Mouse (Mus musculus) small intestine, adult 10 weeks (tissue): ENCODE results near the gene D230025D16Rik. TPM values are rescaled to one million over a fixed set of nuclear protein-coding genes. Genes with fewer than 3 reads are reported as not detected.

Experiments used
- polyA plus RNA-seq: library from polyadenylated mRNA; stranded (reverse); fragments of 350-450 nt; fragmentation: Illumina TruSeq; extraction: RNeasy Lipid Tissue Mini Kit (QIAGEN cat#74804); gene quantifications from one replicate; pipeline ENCODE4 v1.2.3, GENCODE M21; 2014; ENCODE audit warnings: low replicate concordance

D230025D16Rik gene
- 25.7 TPM for polyA plus RNA-seq

GRCm38 (mm10) chr8:105224413-105225271 lies at the start of gene D230025D16Rik:
Gene D230025D16Rik (plus strand): TSS chr8:105225145.

GRCm38 (mm10) chr8:105254966-105255350 lies 30.0 kb downstream of the D230025D16Rik start, which contains the start of gene B3gnt9:
Gene B3gnt9 (minus strand): TSS chr8:105255153.

GRCm38 (mm10) chr8:105264024-105264982 lies 39.4 kb downstream of the D230025D16Rik start, which contains the start of the genes Tradd and Fbxl8:
Gene Tradd (minus strand): TSS chr8:105264609.
Gene Fbxl8 (plus strand): TSS chr8:105264648.

GRCm38 (mm10) chr8:105269461-105269947 lies 44.6 kb downstream of the D230025D16Rik start, which contains the start of gene Hsf4:
Gene Hsf4 (plus strand): TSS chr8:105269801.

GRCm38 (mm10) chr8:105275840-105276239 lies 50.9 kb downstream of the D230025D16Rik start, which contains the start of gene Nol3:
Gene Nol3 (plus strand): TSS chr8:105276140.

GRCm38 (mm10) chr8:105289805-105290460 lies 65.0 kb downstream of the D230025D16Rik start, which contains the start of gene 4931428F04Rik:
Gene 4931428F04Rik (minus strand): TSS chr8:105289864.

GRCm38 (mm10) chr8:105295895-105296573 lies 71.1 kb downstream of the D230025D16Rik start, which contains the start of gene Exoc3l:
Gene Exoc3l (minus strand): TSS chr8:105296101.

GRCm38 (mm10) chr8:105297511-105298192 lies 72.7 kb downstream of the D230025D16Rik start, which contains the start of gene E2f4:
Gene E2f4 (plus strand): TSS chr8:105297663.

Other genes starting within 250 kb of the D230025D16Rik start
- gene Ces2h, start 224.3 kb upstream of the D230025D16Rik start, polyA plus RNA-seq: 3.3 TPM
- gene Ces3a, start 176.5 kb upstream of the D230025D16Rik start, polyA plus RNA-seq: 3.9 TPM
- gene Ces3b, start 141.4 kb upstream of the D230025D16Rik start, polyA plus RNA-seq: not detected
- not detected for gene Ces4a, start 93.3 kb upstream of the D230025D16Rik start, polyA plus RNA-seq
- gene Cbfb, start 54.5 kb upstream of the D230025D16Rik start, polyA plus RNA-seq: 98.9 TPM
- 1.2 TPM for gene B3gnt9, start 30.0 kb downstream of the D230025D16Rik start, polyA plus RNA-seq
- 2.2 TPM for gene Tradd, start 39.5 kb downstream of the D230025D16Rik start, polyA plus RNA-seq
- gene Fbxl8, start 39.5 kb downstream of the D230025D16Rik start, polyA plus RNA-seq: not detected
- not detected for gene Hsf4, start 44.7 kb downstream of the D230025D16Rik start, polyA plus RNA-seq
- gene Nol3, start 51.0 kb downstream of the D230025D16Rik start, polyA plus RNA-seq: 0.11 TPM
- gene 4931428F04Rik, start 64.7 kb downstream of the D230025D16Rik start, polyA plus RNA-seq: not detected
- not detected for gene Exoc3l, start 71.0 kb downstream of the D230025D16Rik start, polyA plus RNA-seq
- gene E2f4, start 72.5 kb downstream of the D230025D16Rik start, polyA plus RNA-seq: 6.3 TPM
- gene Elmo3, start 80.5 kb downstream of the D230025D16Rik start, polyA plus RNA-seq: 3.3 TPM
- gene Lrrc29, start 101.1 kb downstream of the D230025D16Rik start, polyA plus RNA-seq: 0.19 TPM
- gene Tmem208, start 101.2 kb downstream of the D230025D16Rik start, polyA plus RNA-seq: 9.5 TPM
- gene Fhod1, start 122.8 kb downstream of the D230025D16Rik start, polyA plus RNA-seq: 0.11 TPM
- not detected for gene Slc9a5, start 123.7 kb downstream of the D230025D16Rik start, polyA plus RNA-seq
- gene Plekhg4, start 148.1 kb downstream of the D230025D16Rik start, polyA plus RNA-seq: not detected
- not detected for gene Kctd19, start 188.4 kb downstream of the D230025D16Rik start, polyA plus RNA-seq
- gene Lrrc36, start 188.4 kb downstream of the D230025D16Rik start, polyA plus RNA-seq: not detected
- gene Tppp3, start 246.4 kb downstream of the D230025D16Rik start, polyA plus RNA-seq: not detected